Mouse (Mus musculus) Muller cell, postnatal 12 days (primary cell): Measurements from ENCODE around the gene Foxk1.
A peak's percentile ranks its signal among the peaks of the same experiment; 100 is the strongest.

Experiments
- DNase-seq: peaks from one replicate; pipeline ENCODE4 v3.0.0-alpha.2; 2015; ENCODE audit errors: inconsistent ontology term

Gene Foxk1

DNA sequence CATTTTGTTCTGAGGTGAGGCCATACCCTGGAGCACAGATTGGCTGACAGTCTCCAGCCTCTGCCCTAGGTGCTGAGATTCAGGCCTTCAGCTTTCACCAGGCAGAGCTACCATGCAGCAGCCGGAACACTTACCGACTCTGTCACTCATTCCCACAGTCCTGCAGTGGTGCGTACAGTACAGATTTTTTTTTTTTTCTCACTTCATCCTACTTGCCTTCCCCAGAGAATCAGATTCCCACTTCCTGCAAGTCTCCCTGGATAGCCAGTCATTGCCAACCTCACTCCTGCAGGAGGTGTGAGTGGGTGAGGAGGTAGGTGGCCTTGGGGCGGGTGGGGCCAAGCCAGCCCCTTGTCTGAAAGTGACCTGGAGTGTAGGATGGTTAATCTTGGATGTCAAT lies 19.0 kb downstream of the Foxk1 start:
- no peak for DNase-seq

- DNase-seq, result no peak
Measured at GRCm38 (mm10) chr5:142420920-142421319, 19.6 kb downstream of the Foxk1 start.

- no peak for DNase-seq
Measured at GRCm38 (mm10) chr5:142421886-142422285, 20.6 kb downstream of the Foxk1 start.

- DNase-seq, result no peak
Measured at GRCm38 (mm10) chr5:142423141-142423540, 21.8 kb downstream of the Foxk1 start.

- no peak for DNase-seq
Measured at GRCm38 (mm10) chr5:142423701-142424100, 22.4 kb downstream of the Foxk1 start.

- peak; percentile 85 for DNase-seq
Measured at GRCm38 (mm10) chr5:142424627-142425349, 23.5 kb downstream of the Foxk1 start.

DNA sequence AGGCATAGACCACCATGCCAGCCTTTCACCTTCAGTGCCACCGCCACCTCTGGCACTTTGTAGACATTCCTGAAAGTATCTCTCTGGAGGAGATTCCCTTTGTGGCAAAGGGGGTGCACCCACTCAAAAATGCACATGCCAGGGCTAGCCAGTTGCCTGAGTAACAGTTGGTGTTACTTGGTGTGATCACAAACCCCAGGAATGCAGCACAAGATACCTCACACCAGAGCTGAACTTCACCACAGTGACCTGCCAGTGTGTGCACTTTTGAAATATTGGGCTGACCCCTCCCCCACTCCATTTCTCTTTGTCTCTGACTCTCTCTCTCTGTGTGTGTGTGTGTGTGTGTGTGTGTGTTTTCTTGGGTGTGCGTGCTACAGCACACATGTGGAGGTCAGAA lies 25.2 kb downstream of the Foxk1 start:
- DNase-seq, result peak; percentile 71

DNA sequence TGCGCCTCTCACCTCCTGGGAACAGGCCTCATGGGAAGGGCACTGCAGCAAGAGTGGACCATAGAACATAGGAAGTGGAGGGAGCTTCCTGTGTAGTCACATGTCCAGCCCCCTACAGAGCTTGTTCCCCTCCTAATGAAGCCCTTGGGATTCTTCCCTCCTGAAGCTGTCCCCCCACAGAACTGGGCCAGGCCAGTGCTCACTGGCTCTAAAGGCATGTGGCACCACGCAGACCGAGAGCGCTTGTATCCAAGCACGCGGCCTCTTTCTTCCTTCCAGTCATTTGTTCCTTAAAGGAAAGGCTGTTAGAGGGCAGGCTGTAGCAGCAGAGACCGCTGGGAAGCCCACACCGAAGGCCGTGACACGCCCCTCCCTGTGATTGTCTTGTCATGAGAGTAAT lies 26.6 kb downstream of the Foxk1 start:
- DNase-seq, result no peak

DNA sequence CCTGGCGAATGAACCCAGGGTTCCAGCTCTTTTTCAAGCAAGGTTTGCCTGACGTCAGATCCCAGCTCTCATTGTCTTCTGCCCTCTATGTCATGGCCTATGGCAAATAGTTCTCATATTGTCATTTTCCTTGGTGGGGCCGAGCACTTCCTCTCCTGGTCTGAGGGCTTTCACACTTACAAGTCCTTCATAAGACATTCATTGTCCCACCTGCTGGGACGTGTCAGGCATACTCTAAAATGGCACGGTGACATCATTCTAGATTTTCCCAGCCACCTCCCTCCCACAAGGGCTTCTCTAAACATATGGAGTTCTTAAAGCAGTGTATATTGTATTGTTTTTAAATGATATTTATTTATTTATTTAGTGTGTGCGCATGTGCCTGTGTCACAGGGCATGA lies 27.4 kb downstream of the Foxk1 start:
- DNase-seq, result no peak

DNA sequence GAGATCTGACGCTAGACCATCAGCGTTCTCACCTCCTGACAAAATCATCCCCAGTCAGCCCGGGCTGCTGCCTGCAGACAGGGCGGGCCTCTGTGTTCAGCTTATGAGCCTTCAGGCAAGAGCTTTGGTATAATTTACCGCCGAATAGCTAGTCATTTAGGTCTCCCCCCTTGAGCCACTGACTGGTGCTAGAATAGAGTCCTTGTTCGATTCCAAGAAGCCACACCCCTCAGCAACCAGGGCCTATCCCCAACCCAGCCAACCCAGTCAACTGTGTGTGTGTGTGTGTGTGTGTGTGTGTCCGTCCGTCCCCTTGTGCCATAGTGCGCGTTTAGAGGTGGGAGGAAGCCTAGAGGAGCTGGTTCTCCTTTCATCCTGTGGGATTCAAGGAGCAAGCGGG lies 29.7 kb downstream of the Foxk1 start:
- DNase-seq, result no peak

DNA sequence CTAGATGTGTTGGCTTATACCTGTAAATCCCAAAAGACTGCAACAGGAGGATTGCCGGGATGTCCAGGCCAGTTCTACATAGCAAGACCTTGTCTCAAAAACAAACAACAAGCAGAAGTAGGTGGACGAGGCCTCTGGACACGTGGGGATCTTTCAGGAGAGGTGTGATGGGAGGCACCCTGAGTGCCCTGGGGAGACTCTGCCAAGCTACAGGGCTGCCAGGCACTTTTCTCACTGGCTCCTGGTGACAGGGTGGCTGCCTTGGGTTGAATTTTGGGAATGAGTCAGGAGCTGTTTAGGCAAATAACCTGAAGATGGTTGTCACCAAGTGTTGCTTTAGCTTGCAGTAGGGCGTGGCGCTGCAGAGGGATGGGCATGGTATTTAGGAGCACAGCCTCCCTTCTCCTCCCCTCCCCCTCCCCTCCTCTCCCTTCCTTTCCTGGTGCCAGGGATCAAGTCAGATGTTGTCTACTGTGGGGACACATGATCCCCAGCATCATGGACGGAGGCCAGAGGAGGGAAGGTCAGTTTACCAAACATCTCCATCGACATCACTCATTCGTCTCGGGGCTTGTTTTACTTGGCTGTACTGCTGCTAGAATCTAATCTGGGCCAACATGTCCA lies 30.6 kb downstream of the Foxk1 start:
- no peak for DNase-seq

DNA sequence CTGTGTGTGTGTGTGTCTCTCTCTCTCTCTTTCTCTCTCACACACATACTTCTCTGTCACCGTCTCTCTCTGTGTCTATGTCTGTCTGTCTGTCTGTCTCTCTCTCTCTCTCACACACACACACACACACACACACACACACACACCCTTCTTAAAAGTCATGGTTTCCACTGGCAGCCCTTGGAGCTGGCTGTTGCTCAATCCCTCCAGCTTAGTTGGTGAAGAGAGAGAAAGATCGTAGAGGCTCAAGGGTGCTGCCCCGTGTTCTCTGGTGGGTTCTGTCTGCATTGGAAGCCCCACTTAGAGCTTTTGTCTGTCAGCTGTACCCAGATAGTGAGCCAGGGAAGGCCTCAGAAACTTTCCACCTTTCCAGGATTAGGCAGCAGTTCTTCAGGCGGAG lies 31.4 kb downstream of the Foxk1 start:
- no peak for DNase-seq

DNA sequence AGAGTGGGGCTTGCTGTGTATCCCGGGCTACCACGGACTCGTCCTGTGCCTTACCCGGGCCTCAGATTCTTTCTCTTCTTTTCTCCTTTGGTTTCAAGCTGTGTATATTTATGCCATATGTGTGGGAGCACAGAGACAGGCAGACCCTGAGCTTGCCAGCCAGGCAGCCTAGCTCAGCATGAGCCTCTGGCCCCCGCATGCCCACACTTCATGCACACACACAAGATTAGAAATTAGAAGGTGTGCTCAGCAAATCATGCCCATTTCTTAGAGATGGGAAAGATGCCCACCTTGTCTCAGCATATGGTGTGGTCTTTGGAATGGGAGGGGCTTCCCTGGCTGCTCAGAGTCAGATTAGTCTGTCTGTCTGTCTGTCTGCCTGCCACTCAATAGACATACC lies 32.8 kb downstream of the Foxk1 start:
- no peak for DNase-seq

DNA sequence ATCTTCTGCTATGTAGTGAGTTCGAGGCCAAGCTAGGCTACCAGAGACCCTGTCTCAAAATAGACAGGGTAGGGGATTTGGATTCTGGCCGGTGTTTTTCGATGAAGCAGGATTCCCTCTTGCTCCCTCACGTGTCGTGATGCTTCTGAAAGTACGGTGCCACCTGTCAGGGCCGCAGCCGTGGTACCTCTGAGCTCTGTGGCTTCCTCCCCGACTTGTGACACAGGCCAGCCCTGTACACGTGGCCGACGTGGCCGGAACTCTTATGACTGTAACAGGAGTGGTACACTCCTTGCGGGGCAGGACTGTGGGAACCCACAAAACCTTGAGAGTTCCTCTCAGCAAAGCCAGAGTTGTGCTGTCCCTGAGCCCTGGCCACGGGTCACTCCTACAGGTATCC lies 34.4 kb downstream of the Foxk1 start:
- no peak for DNase-seq

DNA sequence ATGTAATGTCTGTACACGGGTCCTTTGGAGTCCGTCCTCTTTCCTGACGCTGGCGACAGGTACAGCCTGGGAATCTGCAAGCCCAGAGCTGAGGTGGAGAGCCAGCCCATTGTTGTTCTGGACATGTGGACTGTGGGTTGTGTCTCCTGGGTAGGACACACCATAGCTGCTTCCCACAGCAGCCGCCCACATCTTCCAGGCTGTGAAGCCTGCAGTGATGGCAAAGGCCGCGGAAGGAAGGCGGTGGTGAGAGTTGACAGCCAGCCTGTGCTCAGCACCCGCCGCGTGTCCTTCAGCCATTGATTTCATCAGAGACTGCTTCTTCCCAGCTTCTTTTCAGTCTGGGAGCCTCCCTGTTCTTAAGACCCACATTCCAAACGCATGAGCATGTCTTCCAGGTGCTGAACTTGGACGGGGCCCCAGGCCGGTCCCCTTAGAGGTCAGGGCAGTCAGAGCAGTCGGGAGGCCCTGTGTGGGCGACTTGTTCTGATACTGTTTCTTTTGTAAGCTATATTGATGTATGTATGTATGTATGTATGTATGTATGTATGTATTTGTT lies 37.2 kb downstream of the Foxk1 start:
- no peak for DNase-seq

GRCm38 (mm10) chr5:142439911-142440432 lies 38.7 kb downstream of the Foxk1 start:
- DNase-seq, result no peak

DNA sequence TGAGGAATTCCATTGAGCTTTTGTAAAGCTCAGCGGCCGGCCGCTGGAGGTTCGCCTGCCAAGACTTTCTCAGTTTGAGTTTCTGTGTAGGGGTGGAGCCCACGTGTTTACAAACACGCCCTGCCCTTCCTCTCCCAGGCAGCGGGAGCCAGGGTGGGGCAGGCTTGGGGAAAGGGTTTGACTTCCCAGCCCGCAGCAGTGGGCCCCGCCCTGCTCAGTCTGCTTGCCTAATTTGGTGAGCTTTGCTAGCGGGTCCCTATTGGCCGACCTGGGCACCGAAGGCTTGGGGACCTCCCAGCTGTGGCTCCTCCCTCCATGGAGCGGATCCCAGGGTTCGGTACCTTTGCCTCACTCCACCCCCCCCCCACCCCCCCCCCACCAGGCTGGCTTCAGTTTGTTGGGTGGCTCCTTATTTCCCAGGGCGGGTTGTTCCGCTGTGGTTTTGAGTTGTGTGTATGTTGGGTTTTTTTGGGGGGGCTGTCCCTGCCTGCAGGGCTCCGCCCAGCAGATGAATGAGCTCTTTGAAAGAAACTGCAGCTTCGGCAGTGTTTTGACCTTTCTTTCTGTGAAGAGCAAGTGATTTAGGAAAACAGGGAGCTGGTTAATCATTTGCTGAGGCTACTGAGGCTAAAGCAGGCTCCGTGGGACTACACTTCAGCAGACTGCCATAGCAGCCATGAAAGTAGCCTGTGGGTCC lies 39.3 kb downstream of the Foxk1 start:
- peak; percentile 99 for DNase-seq

DNA sequence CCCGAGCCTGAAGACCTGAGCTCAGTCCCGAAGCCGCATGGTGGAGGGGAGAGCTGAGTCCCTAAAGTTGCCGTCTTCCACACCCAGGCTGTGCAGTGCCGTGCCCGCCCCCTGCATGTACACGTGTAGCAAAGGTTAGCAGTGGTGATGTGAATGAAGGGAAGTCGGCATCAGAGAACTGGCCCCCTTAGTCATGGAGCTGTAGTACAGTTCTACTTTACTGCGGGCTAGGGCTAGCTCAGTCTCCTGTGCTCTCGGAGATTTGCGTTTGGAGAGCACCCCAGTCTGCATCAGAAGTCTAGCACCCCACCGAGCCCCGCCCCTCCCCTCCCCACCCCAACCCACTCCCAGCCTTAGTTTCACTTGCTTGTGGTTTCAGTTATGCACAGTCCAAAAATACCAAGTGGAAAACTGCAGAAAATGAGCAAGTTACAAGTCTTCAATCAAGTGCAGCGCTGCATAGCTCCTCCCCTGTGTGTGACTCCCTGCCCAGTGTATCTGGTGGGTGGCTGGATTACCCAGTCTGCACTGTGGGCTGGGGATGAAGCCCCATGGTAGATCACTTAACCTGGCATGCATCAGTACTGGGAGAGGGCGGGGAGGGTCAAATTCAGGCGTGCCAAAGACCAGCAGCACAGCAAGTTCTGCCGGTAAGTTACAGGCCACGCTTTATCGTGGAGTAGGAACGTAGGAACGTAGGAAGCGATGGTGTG lies 40.2 kb downstream of the Foxk1 start:
- no peak for DNase-seq

- no peak for DNase-seq
Measured at GRCm38 (mm10) chr5:142442045-142442440, 40.7 kb downstream of the Foxk1 start.

GRCm38 (mm10) chr5:142443514-142443913 lies 42.2 kb downstream of the Foxk1 start:
- DNase-seq, result no peak

DNA sequence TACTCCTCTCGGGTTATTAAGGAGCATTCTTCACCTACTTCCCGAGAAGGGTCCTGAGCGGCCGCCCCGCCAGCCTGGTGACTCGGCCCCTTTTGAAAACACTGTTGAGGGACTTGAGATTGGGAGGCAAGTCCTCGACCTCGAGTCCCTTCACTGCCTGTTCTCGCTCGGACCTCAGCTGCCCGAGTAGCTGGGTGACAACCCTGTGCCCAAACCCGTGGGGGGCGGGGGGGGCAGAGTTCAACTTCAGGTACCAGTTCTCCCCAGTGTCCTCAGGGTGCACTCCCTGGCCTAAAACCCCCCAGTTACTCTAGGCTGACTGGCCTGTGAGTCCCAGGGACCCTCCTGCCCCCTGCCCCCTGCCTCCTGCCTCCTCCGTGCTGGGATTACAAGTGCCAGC lies 42.7 kb downstream of the Foxk1 start:
- DNase-seq, result no peak
